Mouse (Mus musculus): ENCODE results near the gene Enc1.

GRCm38 (mm10) chr13:97251736-97252135 lies 10.8 kb downstream of the Enc1 start:
- TF ChIP-seq CTCF (conservative IDR thresholded peaks at IDR 0.05 in 1 of 2, IDR thresholded peaks at IDR 0.05 in 1 of 2; ENCODE audit: low read depth in 2 of 2, low read length in 2 of 2) (no peak), SMC3 (IDR thresholded peaks at IDR 0.05; ENCODE audit: low read depth, low read length) (no peak)

Data from CH12.LX (cell line).